Comparison of ENCODE assay signal across 7 mouse cellular contexts in the genomic region with DNA sequence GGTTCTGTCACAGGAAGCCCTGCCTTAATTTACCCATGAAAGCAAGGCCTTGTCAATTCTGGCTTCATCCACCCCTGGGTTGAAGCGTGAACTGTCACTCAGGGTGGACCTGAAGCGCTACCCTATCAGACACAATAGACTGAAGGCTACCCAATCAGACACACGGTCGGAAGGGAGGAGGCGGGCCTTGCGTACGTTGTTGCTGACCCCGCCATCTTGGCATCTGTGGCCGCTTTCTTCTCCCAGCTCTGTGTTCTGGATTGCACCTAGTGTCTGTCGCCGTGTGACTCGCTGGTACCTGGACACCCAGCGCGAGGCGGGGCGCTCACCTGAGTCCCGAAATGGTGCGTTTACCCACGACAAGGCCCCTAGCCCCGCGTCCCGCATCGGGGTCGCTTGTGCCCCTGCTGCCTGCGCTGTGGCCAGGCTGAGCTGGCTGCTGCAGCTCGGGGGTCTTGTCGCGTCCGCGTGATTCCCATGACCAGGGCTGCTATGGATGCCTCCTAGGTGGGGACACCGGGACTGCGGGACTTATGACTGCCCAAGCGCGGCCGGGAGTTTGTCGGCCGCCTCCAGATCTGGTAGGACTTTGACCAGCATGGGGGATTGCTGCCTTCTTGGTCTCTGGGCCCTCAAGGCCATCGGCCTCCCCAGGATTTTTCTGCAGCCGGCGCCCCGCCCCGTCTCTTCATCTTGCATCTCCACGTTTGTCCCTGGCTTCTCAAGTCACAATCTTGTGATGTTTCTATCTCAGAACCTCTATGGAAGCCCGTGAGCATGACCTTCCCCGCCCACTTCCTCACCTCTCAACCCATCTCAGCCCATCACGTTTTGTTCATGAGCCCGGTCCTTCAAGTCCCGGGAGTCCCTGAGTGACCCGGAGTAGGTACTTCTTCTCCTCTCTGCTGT. TPM values are rescaled to one million over a fixed set of nuclear protein-coding genes. Genes with fewer than 3 reads are reported as not detected.
DNase-seq lines count a peak whose midpoint lies in the region; ATAC-seq and TF ChIP-seq lines count a peak whose summit lies in the region.

A gene (plus strand): TSS at position 183 of the 909 bp plus-strand sequence.

- peak within 1 kb of the TSS; percentile 93 for H3K9ac ChIP-seq in intestine, postnatal 0 days (ENCODE audit: low read depth, low read length)
- H3K9ac ChIP-seq in midbrain, embryonic 12.5 days (replicated peaks) = peak within 1 kb of the TSS; percentile 95

- peaks cover 39% of the 10 kb centered on the region for H3K36me3 ChIP-seq in embryonic facial prominence, embryonic 10.5 days (replicated peaks)
- peaks cover 17% of the 10 kb centered on the region for H3K36me3 ChIP-seq in intestine, postnatal 0 days (ENCODE audit: control insufficient read depth, insufficient read depth)
- peaks cover 28% of the 10 kb centered on the region for H3K36me3 ChIP-seq in midbrain, embryonic 12.5 days
- H3K36me3 ChIP-seq in small intestine, adult 2 months (ENCODE audit: control insufficient read depth, insufficient read depth, low read length) = peaks cover 11% of the 10 kb centered on the region

- peak within 1 kb of the TSS; percentile 97 for H3K4me3 ChIP-seq in embryonic facial prominence, embryonic 10.5 days
- H3K4me3 ChIP-seq in intestine, postnatal 0 days (ENCODE audit: low read depth, low read length) = peak within 1 kb of the TSS; percentile 91
- H3K4me3 ChIP-seq in midbrain, embryonic 12.5 days = peak within 1 kb of the TSS; percentile 96
- peak within 1 kb of the TSS; percentile 76 for H3K4me3 ChIP-seq in small intestine, adult 2 months (ENCODE audit: low read depth, low read length)

- peak; percentile 89 for DNase-seq in adrenal gland, postnatal 10 days
- DNase-seq in embryonic facial prominence, embryonic 10.5 days (ENCODE audit: low spot score) = peak; percentile 92
- DNase-seq in gonadal fat pad, adult 2 months (ENCODE audit: low read depth) = peak; percentile 62
- peak; percentile 94 for DNase-seq in left cerebral cortex, postnatal 4 days

- intact Hi-C loops in left cerebral cortex, postnatal 4 days (cut with DNase I) = loop anchor here (5.0 kb wide), 1 partner anchor 164 kb away; a partner anchor contains a TSS

- H3K4me2 ChIP-seq in intestine, postnatal 0 days (replicated peaks; ENCODE audit: low read depth) = peak within 1 kb of the TSS; percentile 69
- H3K4me2 ChIP-seq in midbrain, embryonic 12.5 days (replicated peaks) = peak within 1 kb of the TSS; percentile 84

- peak; percentile 100 for ATAC-seq in intestine, postnatal 0 days
- ATAC-seq in midbrain, embryonic 12.5 days (ENCODE audit: low FRiP score, low read depth) = peak; percentile 100

- peak within 1 kb of the TSS; percentile 98 for H3K27ac ChIP-seq in embryonic facial prominence, embryonic 10.5 days (replicated peaks)
- peak within 1 kb of the TSS; percentile 80 for H3K27ac ChIP-seq in intestine, postnatal 0 days (ENCODE audit: low read depth, low read length)
- peak within 1 kb of the TSS; percentile 89 for H3K27ac ChIP-seq in midbrain, embryonic 12.5 days (replicated peaks)
- peak within 1 kb of the TSS; percentile 26 for H3K27ac ChIP-seq in small intestine, adult 2 months (ENCODE audit: insufficient read depth, low read depth, low read length)

- WGBS in embryonic facial prominence, embryonic 10.5 days = under 1% methylated on average over 49 of the region's 49 CpGs
- WGBS in intestine, postnatal 0 days = under 1% methylated on average over 48 of the region's 49 CpGs
- WGBS in midbrain, embryonic 12.5 days = under 1% methylated on average over 49 of the region's 49 CpGs
- WGBS in small intestine, adult 2 months = under 1% methylated on average over 49 of the region's 49 CpGs

- H3K9me3 ChIP-seq in embryonic facial prominence, embryonic 10.5 days = no peaks in the 10 kb centered on the region
- H3K9me3 ChIP-seq in intestine, postnatal 0 days (ENCODE audit: control insufficient read depth) = no peaks in the 10 kb centered on the region
- no peaks in the 10 kb centered on the region for H3K9me3 ChIP-seq in midbrain, embryonic 12.5 days

- no peaks in the 10 kb centered on the region for H3K27me3 ChIP-seq in embryonic facial prominence, embryonic 10.5 days (replicated peaks; ENCODE audit: low read depth, poor library complexity, severe bottlenecking)
- no peaks in the 10 kb centered on the region for H3K27me3 ChIP-seq in intestine, postnatal 0 days (replicated peaks; ENCODE audit: control insufficient read depth, insufficient read depth, low read length)
- H3K27me3 ChIP-seq in midbrain, embryonic 12.5 days = no peaks in the 10 kb centered on the region
- H3K27me3 ChIP-seq in small intestine, adult 2 months (ENCODE audit: control insufficient read depth, insufficient read depth, low read length) = no peaks in the 10 kb centered on the region

- no peak for TF ChIP-seq CTCF in intestine, postnatal 0 days (IDR thresholded peaks at IDR 0.05; ENCODE audit: low read depth)
- TF ChIP-seq CTCF in small intestine, adult 2 months (IDR thresholded peaks at IDR 0.05; ENCODE audit: extremely low read depth, insufficient read length, insufficient replicate concordance, low read depth, low read length) = no peak

- peak; percentile 30 for TF ChIP-seq POLR2A in small intestine, adult 2 months (IDR thresholded peaks at IDR 0.05; ENCODE audit: low read depth, low read length)

- H3K4me1 ChIP-seq in embryonic facial prominence, embryonic 10.5 days = peaks cover 15% of the 10 kb centered on the region
- peaks cover 6% of the 10 kb centered on the region for H3K4me1 ChIP-seq in intestine, postnatal 0 days (replicated peaks; ENCODE audit: control insufficient read depth, insufficient read depth, low read length)
- H3K4me1 ChIP-seq in midbrain, embryonic 12.5 days = peaks cover 35% of the 10 kb centered on the region
- H3K4me1 ChIP-seq in small intestine, adult 2 months (ENCODE audit: control insufficient read depth, insufficient read depth, insufficient read length, low read length) = peaks cover 4% of the 10 kb centered on the region; the same call in 1 of the 2 replicates

RNA-seq across cellular contexts. Expression of the gene that starts here (rescaled TPM):
- 10 to 100 TPM in 1 of 2 experiments, 1 to 10 TPM in 1; 8.6 to 13.2 TPM for total RNA-seq in adrenal gland, postnatal 10 days (2021)
- polyA plus RNA-seq in embryonic facial prominence, embryonic 10.5 days (2016; fragmentation: Nextera tagmentation; extraction: Ambion mirVana) = 38.9 and 44.9 TPM in 2 replicates
- 4.1 and 7.0 TPM in 2 replicates for polyA plus RNA-seq in gonadal fat pad, adult 2 months (2012; rRNA removed)
- polyA plus RNA-seq in intestine, postnatal 0 days (2015; fragmentation: Nextera tagmentation; extraction: Ambion mirVana) = 9.2 and 11.0 TPM in 2 replicates
- total RNA-seq in left cerebral cortex, postnatal 4 days (2021) = 10 to 100 TPM; 37.6 to 39.8 TPM
- 64.4 and 70.5 TPM in 2 replicates for polyA plus RNA-seq in midbrain, embryonic 12.5 days (2016; fragmentation: Nextera tagmentation; extraction: Ambion mirVana)
- polyA plus RNA-seq in small intestine, adult 2 months (2012; rRNA removed) = 1.2 and 1.8 TPM in 2 replicates

Comparison
In these comparisons a context has a peak if more than half of its experiments do, and no peak if none do; other contexts are left out.
1. Peak in every context shown above with its lines: DNase-seq, ATAC-seq, H3K4me3 ChIP-seq and H3K27ac ChIP-seq.
2. H3K27ac ChIP-seq: peak in every context shown above with its lines; median percentile 98 in embryonic facial prominence, embryonic 10.5 days; 89 in midbrain, embryonic 12.5 days; 80 in intestine, postnatal 0 days; 26 in small intestine, adult 2 months.